Mouse (Mus musculus): ENCODE data around the gene Ccnd1. TPM values are rescaled to one million over a fixed set of nuclear protein-coding genes. Genes with fewer than 3 reads are reported as not detected.
"Not testable (repeated sequence)": the region's sequence is repeated elsewhere in the genome, so short reads cannot be mapped to it uniquely, and the experiment has no call there.

The Ccnd1 gene
- polyA plus RNA-seq, 1 experiment, result 50.2 TPM

DNA sequence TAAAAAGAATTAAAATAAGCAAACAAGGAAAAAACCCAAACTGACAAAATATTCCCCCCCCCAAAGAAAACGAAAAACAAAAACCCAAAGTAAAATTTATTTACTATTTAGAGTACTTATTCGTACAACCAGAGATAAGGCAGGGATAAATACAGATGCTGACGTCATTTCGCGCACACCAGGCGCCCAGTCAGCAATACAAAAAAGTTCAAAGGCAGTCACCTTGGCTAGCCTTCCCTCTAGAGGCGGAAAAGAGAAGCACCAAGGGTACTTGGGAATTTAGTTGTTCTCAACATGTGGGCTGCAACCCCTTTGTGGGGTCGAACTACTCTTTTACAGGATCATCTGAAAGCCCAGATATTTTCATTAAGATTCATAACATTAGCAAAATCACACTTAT, 31.9 kb downstream of the Ccnd1 start:
- no peak for DNase-seq (ENCODE audit: low read depth)

DNA sequence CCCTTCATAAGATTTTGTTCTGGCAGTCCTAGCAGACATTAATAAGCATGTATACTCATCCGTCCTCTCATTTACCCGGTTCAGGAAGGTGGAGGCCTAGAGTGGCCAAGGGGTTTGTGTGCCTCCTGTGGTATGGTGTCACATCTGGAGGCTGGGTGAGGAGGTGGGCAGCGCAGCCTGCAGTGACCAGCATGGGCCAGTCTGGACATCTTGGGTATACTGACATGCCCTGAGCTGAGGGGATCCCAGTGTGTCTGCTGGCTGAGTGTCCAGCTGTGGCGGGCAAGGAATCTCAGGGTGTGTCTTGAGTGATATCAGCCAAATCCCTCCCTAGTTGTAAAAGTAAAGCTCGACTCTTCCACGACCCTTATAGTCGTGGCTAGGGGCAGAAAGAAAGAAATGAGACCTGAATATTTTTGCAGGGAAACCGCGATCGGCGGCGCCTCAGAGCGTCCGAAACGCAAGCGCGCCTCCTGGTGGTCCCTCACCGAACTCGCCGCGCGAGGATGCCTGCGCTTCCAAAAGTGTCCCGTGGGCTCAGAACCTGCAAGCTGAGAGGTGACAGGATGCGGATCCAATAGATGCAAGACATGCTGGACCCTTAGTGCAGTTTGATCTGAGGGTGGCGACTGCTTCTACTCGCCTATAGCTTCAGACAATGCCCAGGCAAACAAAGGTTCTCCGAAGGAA, 32.9 kb downstream of the Ccnd1 start:
- DNase-seq (ENCODE audit: low read depth), result no peak

DNA sequence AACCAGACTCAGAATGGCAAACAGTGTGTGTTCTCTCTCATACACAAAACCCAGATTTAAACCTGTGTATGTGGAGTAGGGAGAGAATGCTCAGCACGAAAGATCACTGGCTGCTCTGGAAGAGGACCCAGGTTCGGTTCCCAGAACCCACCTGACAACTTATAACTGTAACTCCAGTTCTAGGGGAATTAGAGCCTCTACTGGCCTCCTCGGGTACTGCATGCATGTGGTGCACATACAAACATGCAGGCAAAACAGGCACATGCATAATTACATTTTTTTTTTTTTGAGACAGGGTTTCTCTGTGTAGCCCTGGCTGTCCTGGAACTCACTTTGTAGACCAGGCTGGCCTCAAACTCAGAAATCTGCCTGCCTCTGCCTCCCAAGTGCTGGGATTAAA, 34.2 kb downstream of the Ccnd1 start:
- DNase-seq (ENCODE audit: low read depth), result not testable (repeated sequence)

DNA sequence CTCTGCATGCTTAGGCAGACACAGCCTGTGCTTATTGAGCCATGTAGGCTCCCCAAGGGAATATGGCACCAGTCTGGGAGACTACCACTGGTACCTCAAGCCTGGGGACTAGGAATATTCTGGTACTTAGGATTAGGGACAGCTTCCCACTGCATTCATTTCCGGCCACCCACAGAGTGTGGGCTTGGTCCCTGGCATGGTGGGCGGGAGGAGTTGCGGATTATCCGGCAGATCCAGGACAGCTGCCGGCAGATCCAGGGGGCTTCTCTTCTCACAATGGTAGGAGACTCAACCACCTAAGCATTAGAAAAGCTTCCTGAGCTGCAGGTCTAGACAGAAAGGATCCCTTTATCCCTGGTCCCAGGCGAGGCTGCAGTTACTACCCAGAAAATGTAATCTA, 41.2 kb downstream of the Ccnd1 start:
- DNase-seq (ENCODE audit: low read depth), result no peak

DNA sequence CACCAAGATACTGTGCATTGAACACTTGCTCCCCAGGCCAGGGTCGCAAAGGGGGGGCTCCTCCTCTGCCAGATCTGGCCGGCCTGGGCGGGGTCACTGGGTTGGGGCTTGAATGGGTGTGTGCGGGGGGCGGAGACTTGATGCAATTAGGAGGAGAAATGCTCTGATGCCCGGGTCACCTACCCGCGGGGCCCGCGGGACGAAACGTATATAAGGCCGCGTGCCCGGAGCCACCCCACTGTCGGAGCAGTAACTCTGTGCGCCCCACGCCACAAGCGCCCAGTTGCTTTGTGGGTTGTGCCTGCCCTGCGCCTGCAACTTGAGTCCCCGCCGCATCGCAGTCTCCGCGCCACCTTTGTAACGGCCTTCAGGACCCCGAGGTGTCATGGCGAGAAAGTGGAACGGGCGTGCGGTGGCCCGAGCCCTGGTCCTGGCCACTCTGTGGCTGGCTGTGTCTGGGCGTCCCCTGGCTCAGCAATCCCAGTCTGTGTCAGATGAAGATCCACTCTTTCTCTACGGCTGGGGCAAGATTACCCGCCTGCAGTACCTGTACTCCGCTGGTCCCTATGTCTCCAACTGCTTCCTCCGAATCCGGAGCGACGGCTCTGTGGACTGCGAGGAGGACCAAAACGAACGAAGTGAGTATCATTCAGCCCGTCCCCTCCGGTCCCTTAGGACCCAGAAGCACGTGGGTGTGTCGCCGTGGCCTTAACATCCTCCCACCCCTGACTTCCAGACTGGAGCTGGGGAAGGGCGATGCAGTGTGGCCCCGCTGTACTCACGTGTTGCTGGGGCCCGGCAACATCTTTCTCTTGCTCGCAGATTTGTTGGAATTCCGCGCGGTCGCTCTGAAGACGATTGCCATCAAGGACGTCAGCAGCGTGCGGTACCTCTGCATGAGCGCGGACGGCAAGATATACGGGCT, 43.2 kb downstream of the Ccnd1 start, which contains the start of gene Fgf15:
Fgf15 (plus strand) TSS at position 238 of the 925 bp plus-strand sequence.
- no peak for DNase-seq (ENCODE audit: low read depth)

DNA sequence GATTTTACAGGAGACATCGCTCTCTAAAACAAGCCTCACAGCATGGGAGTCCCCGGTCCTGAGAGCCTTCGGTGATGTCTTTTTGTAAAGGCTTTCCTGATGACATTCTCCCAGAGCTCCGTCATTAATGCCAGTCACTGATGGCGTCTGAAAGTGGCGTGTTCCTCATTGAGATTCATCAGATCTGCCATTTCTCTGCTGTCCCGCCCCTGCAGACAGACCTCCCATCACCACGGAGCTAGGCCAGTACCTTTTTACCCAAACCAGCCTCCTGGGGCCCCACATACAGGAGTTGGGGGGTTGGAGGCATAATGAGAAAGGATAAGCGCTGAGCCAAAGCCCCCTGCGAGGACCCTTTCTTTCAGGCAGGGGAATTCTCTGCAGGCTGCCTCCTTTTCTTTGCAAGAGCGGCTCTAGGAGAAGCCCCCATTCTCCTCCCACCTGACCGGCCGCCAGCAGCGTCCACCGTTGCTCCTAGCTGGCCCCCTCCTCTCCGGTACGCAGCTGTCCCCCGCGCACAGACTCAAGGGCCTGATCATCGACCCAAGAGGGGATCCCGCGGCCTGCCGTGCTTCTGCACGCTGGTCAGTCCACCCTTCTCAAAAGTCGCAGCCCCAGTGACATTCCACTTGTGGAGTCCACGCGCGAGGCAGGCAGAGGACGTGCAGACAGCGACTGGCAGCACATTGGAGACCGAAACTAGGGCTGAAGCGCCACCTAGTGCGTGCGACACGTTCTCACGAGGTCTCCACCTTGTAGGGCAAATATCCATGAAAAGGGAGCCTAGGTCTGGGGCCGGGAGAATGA, 44.2 kb downstream of the Ccnd1 start:
- DNase-seq (ENCODE audit: low read depth), result no peak

DNA sequence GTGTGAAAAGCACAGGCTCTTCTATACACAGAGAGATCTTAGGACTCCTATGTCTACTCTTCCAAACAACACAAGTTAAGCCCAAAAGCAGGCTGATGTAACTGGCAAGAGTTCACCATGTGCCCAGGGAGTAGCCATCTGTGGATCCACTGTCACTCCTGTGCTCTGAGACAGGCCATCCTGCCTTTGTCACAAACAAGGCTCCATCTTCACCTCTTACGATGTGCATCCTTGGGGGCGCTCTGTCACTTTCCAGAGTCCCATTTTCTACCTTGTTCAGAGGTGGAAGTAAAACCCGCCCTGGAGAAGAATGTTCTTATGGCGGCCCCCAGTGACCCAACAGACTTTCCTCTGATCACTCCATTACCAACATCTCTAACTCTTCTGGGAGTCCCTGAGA, 45.0 kb downstream of the Ccnd1 start:
- DNase-seq (ENCODE audit: low read depth), result no peak

DNA sequence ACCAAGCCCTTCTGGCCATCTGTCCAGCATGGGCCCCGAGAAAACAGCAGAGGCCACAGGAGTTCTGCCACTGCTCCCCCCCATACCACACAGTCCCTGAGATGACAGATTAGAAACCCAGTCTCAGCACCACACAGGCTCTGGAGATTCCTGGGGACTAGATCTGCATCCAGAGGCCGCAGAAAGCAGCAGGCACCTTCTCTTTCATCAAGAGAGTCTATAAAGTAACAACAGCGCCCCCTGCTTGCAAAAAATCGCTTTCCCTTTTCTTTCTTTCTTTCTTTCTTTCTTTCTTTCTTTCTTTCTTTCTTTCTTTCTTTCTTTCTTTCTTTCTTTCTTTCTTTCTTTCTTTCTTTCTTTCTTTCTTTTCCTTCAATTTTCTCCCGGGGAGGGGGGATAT, 45.5 kb downstream of the Ccnd1 start:
- no peak for DNase-seq (ENCODE audit: low read depth)

DNA sequence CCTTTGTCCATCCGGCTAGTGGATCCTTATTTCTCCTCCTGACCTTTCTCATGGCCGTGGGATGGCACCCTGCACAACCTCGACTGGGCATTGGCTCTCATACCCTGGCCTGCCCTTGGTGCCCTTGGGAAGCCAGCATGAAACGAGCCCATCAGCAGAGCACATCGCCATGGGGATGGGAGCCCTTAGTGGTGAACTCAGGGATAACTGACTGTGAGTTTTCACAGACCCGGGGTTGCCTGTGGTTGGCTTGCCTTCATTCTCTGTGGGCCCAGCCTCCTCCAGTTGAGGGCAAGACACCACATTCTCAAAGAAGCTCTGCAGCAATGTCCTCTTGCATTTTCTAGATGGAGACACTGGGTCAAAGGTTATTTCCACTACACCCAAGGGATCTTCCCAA, 47.4 kb downstream of the Ccnd1 start:
- no peak for DNase-seq (ENCODE audit: low read depth)

DNA sequence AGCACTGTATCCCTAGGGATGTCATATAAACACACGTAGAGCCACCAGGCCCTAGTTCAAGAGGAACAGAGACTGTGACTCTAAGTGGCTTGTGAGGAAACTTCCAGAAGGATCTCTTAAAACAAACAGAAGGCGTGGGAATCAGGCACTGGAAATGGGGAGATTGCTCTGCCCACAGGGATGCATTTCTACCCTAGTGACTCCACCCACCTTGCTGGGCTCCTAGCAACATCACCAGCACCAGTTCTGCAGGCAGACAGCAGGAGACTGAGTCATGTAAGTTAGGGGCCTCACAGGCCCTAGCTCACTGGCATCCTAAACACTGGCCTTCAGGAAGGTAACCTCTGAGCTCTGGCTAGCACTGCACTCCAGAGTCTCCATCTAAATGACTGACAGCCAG, 47.9 kb downstream of the Ccnd1 start:
- DNase-seq (ENCODE audit: low read depth), result no peak

DNA sequence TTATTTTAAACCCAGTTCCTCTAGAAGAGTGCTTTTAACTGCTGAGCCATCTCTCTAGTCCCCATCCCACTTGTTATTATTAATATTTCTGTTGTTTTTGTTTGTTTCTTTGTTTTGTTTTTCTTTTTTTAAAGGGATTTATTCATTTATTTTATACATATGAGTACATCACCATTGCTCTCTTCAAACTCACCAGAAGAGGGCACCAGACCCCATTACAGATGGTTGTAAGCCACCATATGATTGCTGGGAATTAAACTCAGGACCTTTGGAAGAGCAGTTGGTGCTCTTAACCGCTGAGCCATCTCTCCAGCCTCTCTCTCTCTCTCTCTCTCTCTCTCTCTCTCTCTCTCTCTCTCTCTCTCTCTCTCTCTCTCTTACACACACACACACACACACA, 49.1 kb downstream of the Ccnd1 start:
- DNase-seq (ENCODE audit: low read depth), result not testable (repeated sequence)

DNA sequence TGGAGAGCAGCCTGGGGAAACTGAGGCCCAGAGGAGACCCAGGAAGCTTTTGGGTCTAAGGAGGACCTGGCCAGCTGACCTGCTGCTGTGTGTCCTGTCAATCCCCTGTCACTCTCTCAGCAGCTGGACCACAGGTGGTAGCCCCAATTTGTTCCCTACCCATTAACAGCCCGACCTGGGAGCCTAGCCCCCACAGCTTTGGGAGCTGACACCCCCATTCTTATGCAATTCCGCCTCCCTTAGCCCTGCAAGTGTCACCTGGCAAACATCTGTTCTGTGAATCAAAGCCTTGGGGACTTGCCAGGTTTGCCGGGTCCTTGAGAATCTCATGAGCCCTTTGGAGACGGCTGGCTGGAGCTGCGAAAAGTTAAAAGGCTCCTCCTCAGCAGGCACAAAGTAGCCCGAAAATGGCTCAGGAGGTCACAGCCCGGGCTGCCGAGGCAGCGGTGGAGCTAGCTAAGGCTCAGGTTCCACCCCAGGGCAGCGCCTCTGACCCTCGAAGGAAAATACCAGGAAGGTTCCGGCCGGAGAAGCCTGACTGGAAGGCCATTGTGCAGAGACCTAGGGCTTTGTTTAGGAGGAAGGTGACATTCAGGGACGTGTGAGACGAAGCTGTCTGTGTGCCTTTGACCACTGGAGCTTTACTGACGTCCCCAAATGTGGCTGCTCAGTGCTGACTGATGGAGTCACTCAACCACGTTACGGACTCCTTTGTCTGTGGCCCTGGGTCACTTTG, 51.0 kb downstream of the Ccnd1 start:
- DNase-seq (ENCODE audit: low read depth), result no peak

DNA sequence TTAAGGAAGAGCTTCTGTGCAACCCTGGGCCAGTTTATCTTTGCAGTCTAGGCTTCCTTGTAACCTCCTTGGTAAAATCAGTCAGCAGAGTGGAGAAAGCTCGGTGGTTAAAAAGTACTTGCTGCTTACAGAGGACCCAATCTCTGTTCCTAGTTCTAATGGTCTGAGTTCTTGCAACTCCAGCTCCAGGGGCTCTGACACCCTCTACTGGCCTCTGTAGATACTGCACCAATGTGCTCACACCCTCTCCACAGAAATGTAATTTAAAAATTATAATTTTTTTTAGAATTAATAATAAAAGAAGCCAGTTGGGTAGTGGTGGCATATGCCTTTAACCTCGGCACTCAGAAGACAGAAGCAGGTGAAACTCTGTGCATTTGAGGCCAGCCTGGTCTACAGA, 52.1 kb downstream of the Ccnd1 start:
- no peak for DNase-seq (ENCODE audit: low read depth)

DNA sequence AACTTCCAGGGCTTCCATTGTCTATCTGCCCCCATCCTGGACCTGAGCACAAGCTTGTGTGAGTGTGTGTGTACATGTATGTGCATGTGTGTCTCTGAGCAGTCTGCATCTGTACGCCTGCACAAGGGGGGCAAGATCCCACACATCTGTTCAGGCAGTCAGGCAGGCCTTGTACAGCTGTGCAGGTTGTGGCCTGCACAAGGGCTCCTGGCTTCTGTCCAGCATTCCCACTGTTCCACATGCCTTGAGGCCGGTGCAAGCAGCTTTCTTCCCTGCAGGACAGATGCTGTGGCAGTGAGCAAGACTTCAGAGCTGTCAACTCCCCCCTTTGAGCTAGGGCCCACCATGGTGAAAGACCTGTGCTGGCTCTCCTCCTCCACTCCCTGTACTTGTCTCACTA, 56.6 kb downstream of the Ccnd1 start:
- no peak for DNase-seq (ENCODE audit: low read depth)

Other genes with a start within 250 kb of the Ccnd1 start
- 112 and 115 TPM in 2 replicates for gene Ano1, start 188.0 kb downstream of the Ccnd1 start, polyA plus RNA-seq (2012; rRNA removed)
- not detected in 2 replicates for gene Fgf3, start 101.8 kb downstream of the Ccnd1 start, polyA plus RNA-seq (2012; rRNA removed)
- not detected in 2 replicates for gene Fgf4, start 92.6 kb downstream of the Ccnd1 start, polyA plus RNA-seq (2012; rRNA removed)
- gene Fgf15, start 43.4 kb downstream of the Ccnd1 start, polyA plus RNA-seq (2012; rRNA removed), result 0.14 TPM in 1 of 2 replicates, not detected in the other
- 20.6 and 21.3 TPM in 2 replicates for gene LTO1, start 24.8 kb downstream of the Ccnd1 start, polyA plus RNA-seq (2012; rRNA removed)

All from gonadal fat pad, adult 2 months (tissue).